14 mouse cellular contexts compared by ENCODE assay signal in the genomic region with DNA sequence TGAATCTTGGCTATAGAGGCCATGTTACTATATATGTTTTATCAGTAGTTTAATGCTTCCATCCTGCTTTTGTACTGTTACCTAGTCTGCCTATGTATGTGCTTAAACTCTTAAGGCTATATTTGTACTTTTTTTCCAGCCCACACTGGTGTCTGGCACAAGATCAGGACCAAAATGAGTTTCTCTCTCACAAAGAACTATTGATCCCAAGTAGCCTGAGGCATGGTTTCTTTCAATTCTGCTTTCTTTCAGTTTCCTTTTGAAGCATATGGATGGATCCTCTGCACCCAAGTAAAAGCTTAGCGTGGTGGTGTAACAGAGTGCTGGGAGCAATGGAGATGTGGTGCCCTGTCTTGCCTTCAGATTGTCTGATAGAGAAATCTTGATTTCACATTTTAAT. TPM values are rescaled to one million over a fixed set of nuclear protein-coding genes. Genes with fewer than 3 reads are reported as not detected.
"Had no signal": no experiment of that assay in that cellular context is flagged by ENCODE, and none has a peak within 500 bp of the region (broad histone marks: within the 10 kb centered on the region; RNA-seq: fewer than 3 reads in every experiment).

No protein-coding gene starts in this region.

- H3K9ac ChIP-seq: limb, embryonic 15.5 days; liver, embryonic 12.5 days; lung, embryonic 15.5 days had no signal

- H3K4me1 ChIP-seq: limb, embryonic 15.5 days; lung, embryonic 15.5 days had no signal

- H3K27me3 ChIP-seq: limb, embryonic 15.5 days; liver, embryonic 12.5 days; lung, embryonic 15.5 days; megakaryocyte, embryonic 14.5 days had no signal

- ATAC-seq: liver, embryonic 12.5 days had no signal

- H3K36me3 ChIP-seq: limb, embryonic 15.5 days had no signal

- H3K4me3 ChIP-seq: limb, embryonic 15.5 days; liver, embryonic 12.5 days; lung, embryonic 15.5 days; megakaryocyte, embryonic 14.5 days had no signal

- H3K27ac ChIP-seq: kidney, postnatal 0 days; limb, embryonic 15.5 days; liver, embryonic 12.5 days; lung, embryonic 15.5 days; macrophage had no signal

- H3K4me2 ChIP-seq: limb, embryonic 15.5 days; liver, embryonic 12.5 days; lung, embryonic 15.5 days; midbrain, embryonic 11.5 days had no signal

- H3K9me3 ChIP-seq: limb, embryonic 15.5 days; liver, embryonic 12.5 days; lung, embryonic 15.5 days; megakaryocyte, embryonic 14.5 days had no signal

- DNase-seq: kidney, adult 9 months; kidney, postnatal 36 days; left cerebral cortex, postnatal 4 days; lung, postnatal 14 days; right cerebral cortex, postnatal 25 days; thymus, postnatal 36 days had no signal

RNA-seq across cellular contexts. Expression of gene Tmem52, which starts 42.1 kb away (rescaled TPM):
- total RNA-seq: left cerebral cortex, postnatal 4 days had no signal
- polyA plus RNA-seq: liver, embryonic 12.5 days; macrophage; midbrain, embryonic 11.5 days; neural tube, embryonic 14.5 days had no signal
